Mouse (Mus musculus) stomach, postnatal 0 days (tissue): ENCODE results near the gene Ssbp4.

Source experiments
- CTCF ChIP-seq: IDR thresholded peaks from 2 replicates; pipeline ENCODE4 v1.5.1; 2016; ENCODE audit warnings: antibody characterized with exemption, low read depth, mild to moderate bottlenecking, moderate library complexity
- EP300 ChIP-seq: optimal IDR thresholded peaks from 2 replicates; pipeline ENCODE3; 2016; ENCODE audit warnings: antibody characterized with exemption

DNA sequence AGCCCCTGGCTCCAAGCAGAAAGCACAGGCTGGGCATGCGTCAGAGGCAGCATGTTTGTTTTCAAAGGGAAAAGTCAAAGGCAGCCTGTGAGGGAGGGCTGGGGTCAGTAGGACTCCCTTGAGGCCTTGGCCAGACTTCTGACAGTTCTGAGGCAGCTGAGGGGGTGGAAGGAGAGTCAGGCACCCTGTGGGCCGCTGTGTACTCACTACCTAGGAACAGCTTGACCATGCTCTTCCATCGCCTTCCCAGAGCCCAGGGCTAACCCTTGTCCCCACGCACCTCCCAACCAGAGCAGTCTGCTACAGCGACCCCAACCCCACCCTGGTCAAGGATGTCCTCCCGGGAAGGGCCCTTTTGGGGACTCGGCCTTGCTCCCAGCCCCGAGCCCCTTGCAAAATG lies 15.5 kb downstream of the Ssbp4 start:
- TF ChIP-seq CTCF: no peak
- TF ChIP-seq EP300: no peak
